Mouse (Mus musculus) lung, adult 2 months (tissue): ENCODE measurements around the gene Slc25a20.

Experiments
- CTCF ChIP-seq: fragments of 200-500 bp; IDR thresholded peaks from 2 replicates; pipeline ENCODE4 v1.5.1; 2011; ENCODE audit warnings: mild to moderate bottlenecking, low read length, control low read depth; ENCODE audit not compliant: insufficient read depth
- POLR2A ChIP-seq: fragments of 200-500 bp; IDR thresholded peaks from 2 replicates; pipeline ENCODE4 v1.6.1; 2011; ENCODE audit warnings: low read depth, mild to moderate bottlenecking, control low read depth, low read length, borderline replicate concordance; ENCODE audit errors: extremely low read depth

DNA sequence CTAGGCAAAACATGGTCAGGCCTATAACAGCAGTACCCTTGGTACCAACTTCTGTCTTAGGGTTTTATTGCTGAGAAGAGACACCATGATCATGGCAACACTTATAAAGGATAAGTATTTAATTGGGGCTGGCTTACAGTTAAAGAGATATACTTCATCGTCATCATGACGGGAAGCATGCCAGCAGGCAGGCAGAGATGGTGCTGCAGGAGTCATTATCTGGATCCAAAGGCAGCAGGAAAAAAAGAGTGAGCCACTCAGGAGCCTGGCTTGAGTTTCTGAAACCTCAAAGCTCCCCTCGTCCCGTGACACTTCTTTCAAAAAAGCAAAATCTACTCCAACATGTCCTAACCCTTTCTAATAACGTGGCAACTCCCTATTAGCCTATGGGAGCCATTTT lies 29.5 kb upstream of the Slc25a20 start:
- TF ChIP-seq POLR2A (no peak), CTCF (no peak)
